Mouse (Mus musculus) macrophage (primary cell): ENCODE measurements around the gene Fer1l4. TPM values are rescaled to one million over a fixed set of nuclear protein-coding genes. Genes with fewer than 3 reads are reported as not detected.

Experiments
- H3K27ac ChIP-seq: fragments of 350-480 bp; formaldehyde crosslinking; 2 replicates; pipeline ENCODE4 v1.9.0; 2021
- H3K36me3 ChIP-seq: fragments of 350-480 bp; formaldehyde crosslinking; 2 replicates; pipeline ENCODE4 v1.9.0; 2021; ENCODE audit errors: inconsistent target
- H3K4me3 ChIP-seq: fragments of 350-480 bp; formaldehyde crosslinking; 2 replicates; pipeline ENCODE4 v1.9.0; 2021; ENCODE audit errors: inconsistent target
- H3K79me2 ChIP-seq: fragments of 350-480 bp; formaldehyde crosslinking; 2 replicates; pipeline ENCODE4 v1.9.0; 2021; ENCODE audit errors: inconsistent target
- WGBS: methylation state at CpG from one replicate; pipeline ENCODE4 v1.1.7; 2026; ENCODE audit warnings: inconsistent platforms; ENCODE audit not compliant: missing documents; 5-methylcytosine and 5-hydroxymethylcytosine counted together
- polyA plus RNA-seq: library from polyadenylated mRNA; stranded (reverse); fragments of 250-400 nt; gene quantifications from 3 replicates; pipeline ENCODE4 v1.2.4, GENCODE M21; 2018; ENCODE audit warnings: inconsistent platforms
- total RNA-seq, 78 experiments: library from RNA; depleted of rRNA; stranded (reverse); fragments of 250-400 nt; gene quantifications; 1 replicate in 9 of 78; 2 replicates in 24 of 78; 3 replicates in 43 of 78; 4 replicates in 2 of 78; pipeline ENCODE4 v1.2.4; 2018; ENCODE audit warnings: inconsistent platforms in 56 of 78

The Fer1l4 gene
- not detected for total RNA-seq (2018; cell fraction: chromatin; rRNA removed)
- not detected for total RNA-seq (2018; cell fraction: cytosol; rRNA removed)
- total RNA-seq (2018; cell fraction: nucleus; rRNA removed), result not detected
- polyA plus RNA-seq, result not detected in 3 replicates

DNA sequence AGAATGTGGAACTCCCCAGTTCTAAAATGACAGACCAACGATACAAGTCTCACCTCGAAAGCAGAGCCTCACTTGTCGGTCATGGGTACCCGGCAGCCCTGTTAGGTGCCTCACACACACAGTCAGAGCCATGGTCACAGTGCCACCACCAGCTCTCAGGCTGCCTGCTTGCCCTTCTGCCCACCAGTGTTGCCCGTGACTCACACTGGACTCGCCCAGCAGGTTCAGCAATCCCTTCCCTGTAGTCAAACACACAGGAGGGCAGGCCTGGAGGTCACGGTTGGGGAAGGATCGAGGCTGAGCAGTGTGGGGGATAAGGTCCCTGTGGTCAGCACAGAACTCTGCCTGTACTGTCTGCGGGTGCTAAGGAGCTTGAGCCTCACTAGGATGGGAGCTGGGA is at the start of gene Fer1l4:
TSS of gene Fer1l4 (minus strand) at position 132 of the 400 bp plus-strand sequence.
- Histone ChIP-seq H3K79me2 (no peaks in the 10 kb centered on the region), H3K4me3 (no peak within 1 kb of the TSS), H3K27ac (no peak within 1 kb of the TSS), H3K36me3 (no peaks in the 10 kb centered on the region)
- WGBS, result over 99% methylated on average over 9 of the region's 9 CpGs

DNA sequence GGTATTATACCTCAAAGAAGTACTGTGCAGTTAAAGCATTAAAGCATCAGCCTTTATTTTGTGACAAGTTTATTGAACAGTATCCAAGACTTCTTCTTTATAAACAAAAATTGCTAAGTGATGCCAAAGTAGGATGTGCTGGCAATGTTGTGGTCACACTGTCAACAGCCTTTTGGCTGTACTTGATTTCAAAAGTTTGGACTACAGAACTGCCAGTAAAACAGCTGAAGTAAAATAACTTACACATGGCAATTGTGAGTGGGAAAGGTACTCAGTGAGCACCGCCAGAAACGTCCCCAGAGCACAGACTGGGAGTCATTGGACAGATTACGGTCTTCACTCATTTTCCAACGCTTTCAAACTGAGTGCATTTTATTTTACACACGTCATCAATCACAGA is 39.2 kb upstream of the Fer1l4 start:
- peaks cover 79% of the 10 kb centered on the region for H3K79me2 ChIP-seq
- no peak overlapping the region for H3K4me3 ChIP-seq
- no peak overlapping the region for H3K27ac ChIP-seq
- peaks cover 28% of the 10 kb centered on the region; the same call in 1 of the 2 replicates for H3K36me3 ChIP-seq
- WGBS, result 88% methylated on average over 5 of the region's 5 CpGs

DNA sequence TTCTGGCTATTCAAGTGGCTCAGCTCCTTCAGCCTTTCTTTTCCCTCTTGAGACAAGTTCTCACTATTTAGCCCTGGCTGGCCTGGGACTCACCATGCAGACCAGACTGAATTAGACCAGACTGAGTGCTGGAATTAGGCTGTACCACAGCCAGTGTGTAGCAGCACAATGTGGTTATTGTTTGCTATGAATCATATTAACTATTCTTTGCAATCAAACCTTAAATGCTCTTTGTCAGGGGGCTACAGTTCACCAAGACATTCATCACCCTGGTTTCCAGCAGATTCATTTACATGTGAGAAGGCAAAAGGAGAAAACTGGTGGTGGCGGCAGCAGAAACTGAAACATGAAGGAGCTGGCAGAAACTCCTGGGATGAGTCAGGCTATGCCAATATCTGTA is 37.1 kb upstream of the Fer1l4 start:
- Histone ChIP-seq H3K4me3 (no peak overlapping the region), H3K36me3 (0 out of 2 replicates have a peak, but pooled peaks cover 12% of the 10 kb centered on the region), H3K27ac (no peak overlapping the region), H3K79me2 (peaks cover 57% of the 10 kb centered on the region)
- 100% methylated on average over 1 of the region's 1 CpGs for WGBS

DNA sequence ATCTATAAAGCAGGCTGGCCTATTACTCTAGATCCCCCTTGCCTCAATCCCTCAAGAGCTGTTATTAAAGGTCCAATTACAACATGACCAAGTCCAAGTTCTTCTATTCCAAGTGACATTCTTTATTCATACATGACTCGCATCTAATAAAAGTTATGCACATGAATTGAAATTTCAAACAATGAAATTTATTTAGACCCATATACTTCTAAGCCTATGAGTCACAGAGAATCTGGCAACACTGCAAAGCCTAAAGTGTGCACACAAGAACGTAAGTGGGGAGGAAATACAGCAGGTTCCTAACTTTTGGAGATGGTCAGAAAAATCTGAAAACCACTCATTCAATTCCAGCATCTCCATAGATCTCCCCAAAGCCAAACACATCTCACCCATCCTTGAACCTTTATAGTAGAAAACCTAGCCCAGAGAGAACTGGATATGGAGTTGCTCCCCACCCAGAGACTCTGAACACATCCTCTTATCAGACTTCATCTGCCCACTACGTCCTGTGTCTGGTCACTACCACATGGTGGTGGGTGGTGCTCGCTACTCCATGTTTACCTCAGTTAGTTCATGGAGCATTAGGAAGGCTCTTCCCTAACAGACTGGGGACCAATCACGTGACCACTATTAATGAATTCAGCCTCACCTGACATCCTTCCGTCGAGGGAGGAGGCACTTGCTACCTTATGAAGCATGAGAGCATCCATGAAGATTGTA is 34.8 kb upstream of the Fer1l4 start:
- Histone ChIP-seq H3K4me3 (no peak overlapping the region), H3K27ac (no peak overlapping the region), H3K79me2 (peaks cover 52% of the 10 kb centered on the region), H3K36me3 (0 out of 2 replicates have a peak, but pooled peaks cover 12% of the 10 kb centered on the region)
- WGBS, result 91% methylated on average over 7 of the region's 7 CpGs

DNA sequence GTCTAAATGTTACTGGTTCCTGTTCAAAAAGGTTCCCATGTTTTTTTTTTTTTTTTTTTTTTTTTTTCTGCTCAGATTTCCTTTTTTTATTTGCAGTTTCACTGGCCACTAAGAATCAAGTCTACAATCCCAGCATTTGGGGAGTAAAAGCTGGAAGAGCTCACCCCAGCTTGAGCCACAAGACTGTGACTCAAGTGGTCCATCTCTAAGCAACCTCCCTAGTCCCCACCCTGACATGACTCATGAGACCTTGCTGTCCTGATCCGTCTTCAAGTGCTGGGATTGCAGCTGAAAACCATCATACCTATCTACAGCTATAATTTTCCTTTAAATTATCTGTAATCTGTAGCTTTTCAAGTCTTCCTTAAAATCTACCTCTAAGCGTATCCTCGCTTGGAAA is 31.8 kb upstream of the Fer1l4 start:
- WGBS, result 94% methylated on average over 3 of the region's 3 CpGs
- Histone ChIP-seq H3K4me3 (no peak overlapping the region), H3K27ac (no peak overlapping the region), H3K36me3 (0 out of 2 replicates have a peak, but pooled peaks cover 3% of the 10 kb centered on the region), H3K79me2 (peaks cover 40% of the 10 kb centered on the region; the same call in 1 of the 2 replicates)

DNA sequence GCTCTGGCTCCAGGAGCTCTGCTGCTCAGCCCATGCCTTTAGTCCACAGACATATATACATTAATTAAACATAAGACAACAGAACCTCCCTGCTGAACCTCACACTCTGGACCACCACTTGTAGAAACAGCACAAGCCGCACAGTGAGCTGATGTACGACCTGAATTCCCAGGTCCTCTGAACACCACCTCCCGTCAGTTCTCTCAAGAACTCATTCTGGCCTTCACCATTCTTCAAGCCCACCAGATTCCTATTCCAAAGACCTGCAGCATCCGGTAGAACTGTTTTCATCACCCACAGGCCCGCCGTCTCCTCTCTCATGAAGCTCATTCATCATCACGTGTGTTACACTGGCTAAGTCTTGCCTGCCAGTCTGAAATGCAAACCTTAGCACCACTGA is 27.6 kb upstream of the Fer1l4 start:
- WGBS, result 91% methylated on average over 7 of the region's 7 CpGs

DNA sequence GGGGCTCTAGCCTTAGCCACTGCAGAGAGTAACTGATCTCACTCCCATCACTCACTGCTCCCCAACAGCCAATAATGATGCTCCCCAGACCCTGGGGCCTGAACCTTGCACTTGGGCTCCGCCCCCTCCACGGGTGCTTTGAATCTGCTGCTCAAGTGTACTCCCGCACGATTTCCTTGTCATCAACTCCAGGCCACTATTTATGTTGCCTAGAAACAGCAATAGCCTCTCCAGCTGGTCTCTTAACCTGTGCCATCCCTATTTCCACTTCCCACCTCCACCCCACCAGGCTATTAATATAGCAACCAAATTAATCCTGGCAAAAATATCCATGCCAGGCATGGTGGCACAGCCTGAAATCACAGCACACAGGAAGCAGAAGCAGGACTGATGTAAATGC is 26.9 kb upstream of the Fer1l4 start:
- 78% methylated on average over 4 of the region's 4 CpGs for WGBS
- H3K4me3 ChIP-seq, result no peak overlapping the region
- no peak overlapping the region for H3K27ac ChIP-seq
- peaks cover 45% of the 10 kb centered on the region for H3K36me3 ChIP-seq
- peaks cover 35% of the 10 kb centered on the region; the same call in 1 of the 2 replicates for H3K79me2 ChIP-seq

More for the DNA sequence above, 27.6 kb upstream of the Fer1l4 start:
- no peak overlapping the region for H3K4me3 ChIP-seq
- peaks cover 39% of the 10 kb centered on the region for H3K36me3 ChIP-seq
- peaks cover 35% of the 10 kb centered on the region; the same call in 1 of the 2 replicates for H3K79me2 ChIP-seq
- H3K27ac ChIP-seq, result no peak overlapping the region

DNA sequence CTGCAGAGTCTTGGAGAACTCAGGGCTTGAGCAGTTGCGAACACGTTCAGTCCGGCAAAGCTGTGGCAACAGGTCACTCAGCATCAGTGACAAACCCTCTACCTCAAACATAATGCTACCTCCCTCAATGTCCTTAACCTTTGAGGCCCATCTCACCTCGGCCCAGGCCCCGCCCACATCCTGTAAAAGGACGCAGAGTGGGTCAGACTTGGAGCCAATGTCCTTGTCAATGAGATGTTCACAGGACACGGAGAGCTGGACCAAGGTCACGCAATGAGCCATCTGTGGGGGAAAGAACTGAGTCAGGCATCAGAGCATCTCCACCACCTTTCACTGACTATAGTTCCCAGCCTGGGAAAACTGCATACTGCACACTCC is 26.4 kb upstream of the Fer1l4 start:
- Histone ChIP-seq H3K79me2 (peaks cover 33% of the 10 kb centered on the region; the same call in 1 of the 2 replicates), H3K36me3 (peaks cover 50% of the 10 kb centered on the region), H3K27ac (no peak overlapping the region), H3K4me3 (no peak overlapping the region)
- 83% methylated on average over 8 of the region's 8 CpGs for WGBS

DNA sequence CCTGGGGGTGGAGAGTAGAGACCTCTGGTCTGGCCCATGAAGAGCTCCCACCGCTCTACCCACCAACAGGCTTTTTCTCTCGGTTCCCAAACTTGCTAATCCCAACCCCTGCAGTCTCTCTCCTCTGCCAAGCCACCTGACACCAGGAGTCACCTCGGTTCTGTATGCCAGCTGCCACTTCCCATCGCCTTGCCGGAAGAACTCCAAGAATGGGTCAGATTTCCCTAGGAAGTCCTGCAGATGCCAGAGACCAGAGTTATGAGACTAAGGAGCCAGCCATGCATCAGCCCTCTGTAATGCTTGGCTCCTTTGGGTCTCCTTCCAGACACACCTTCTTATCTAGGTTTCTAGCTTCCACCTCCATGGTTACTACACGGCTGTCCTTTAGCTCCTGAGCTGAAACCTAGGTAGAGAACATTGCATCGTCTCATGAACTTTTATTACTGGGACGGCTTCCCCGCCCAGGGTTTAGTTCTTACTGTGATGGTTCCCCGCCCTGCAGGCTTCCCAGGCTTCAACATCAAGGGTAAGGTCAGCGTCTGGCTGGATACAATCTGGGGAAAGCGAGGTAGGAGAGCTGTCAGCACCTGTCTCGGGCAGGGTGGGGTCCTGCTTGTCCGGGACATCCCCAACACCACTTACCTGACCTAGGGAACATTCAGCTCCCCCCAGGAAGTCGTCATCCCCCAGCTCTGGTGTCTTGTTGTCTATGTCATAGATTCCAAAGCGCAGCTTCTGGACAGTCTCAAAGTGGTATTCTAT is 25.9 kb upstream of the Fer1l4 start:
- H3K4me3 ChIP-seq, result no peak overlapping the region
- peaks cover 56% of the 10 kb centered on the region for H3K36me3 ChIP-seq
- no peak overlapping the region for H3K27ac ChIP-seq
- 93% methylated on average over 16 of the region's 16 CpGs for WGBS
- H3K79me2 ChIP-seq, result peaks cover 28% of the 10 kb centered on the region; the same call in 1 of the 2 replicates

DNA sequence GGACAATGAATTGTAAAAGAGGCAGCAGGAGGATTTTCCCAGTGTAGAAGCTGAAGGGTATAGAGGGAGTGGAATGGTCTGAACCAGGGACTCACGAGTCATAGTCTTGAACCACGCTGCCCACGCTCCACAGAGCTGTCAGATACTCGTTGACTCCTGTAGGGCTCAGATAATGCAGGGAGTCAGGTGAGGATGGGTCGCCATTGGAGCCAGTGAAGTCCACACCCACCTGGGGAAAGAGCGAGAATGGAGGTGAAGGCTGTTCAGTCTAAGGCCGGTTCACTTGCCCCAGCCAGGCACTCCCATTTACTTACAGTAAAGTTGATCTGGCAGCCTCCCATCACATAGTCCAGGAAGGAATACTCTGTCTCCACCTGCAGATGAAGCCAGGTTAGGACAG is 24.7 kb upstream of the Fer1l4 start:
- Histone ChIP-seq H3K36me3 (peaks cover 67% of the 10 kb centered on the region), H3K4me3 (no peak overlapping the region), H3K27ac (no peak overlapping the region), H3K79me2 (peaks cover 18% of the 10 kb centered on the region; the same call in 1 of the 2 replicates)
- 95% methylated on average over 7 of the region's 7 CpGs for WGBS

DNA sequence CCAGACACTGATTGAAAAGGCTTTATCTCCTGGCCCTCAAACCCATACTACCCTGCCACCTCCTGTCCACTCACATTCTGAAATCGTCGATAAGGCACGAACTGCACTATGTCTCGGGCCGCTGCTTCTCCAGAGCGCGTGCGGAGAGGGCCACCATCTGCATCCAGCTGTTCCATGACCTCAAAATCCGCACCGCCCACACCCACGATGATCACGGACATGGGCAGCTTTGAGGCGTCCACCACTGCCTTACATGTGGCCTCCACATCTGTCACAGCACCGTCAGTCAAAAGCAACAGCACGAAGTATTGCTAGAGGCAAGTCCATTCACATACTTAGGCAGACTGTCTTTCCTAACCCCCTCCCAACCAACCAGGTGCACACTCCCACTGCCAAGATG is 21.0 kb upstream of the Fer1l4 start:
- Histone ChIP-seq H3K79me2 (no peaks in the 10 kb centered on the region), H3K36me3 (peaks cover 65% of the 10 kb centered on the region), H3K27ac (no peak overlapping the region), H3K4me3 (no peak overlapping the region)
- WGBS, result 97% methylated on average over 15 of the region's 15 CpGs

DNA sequence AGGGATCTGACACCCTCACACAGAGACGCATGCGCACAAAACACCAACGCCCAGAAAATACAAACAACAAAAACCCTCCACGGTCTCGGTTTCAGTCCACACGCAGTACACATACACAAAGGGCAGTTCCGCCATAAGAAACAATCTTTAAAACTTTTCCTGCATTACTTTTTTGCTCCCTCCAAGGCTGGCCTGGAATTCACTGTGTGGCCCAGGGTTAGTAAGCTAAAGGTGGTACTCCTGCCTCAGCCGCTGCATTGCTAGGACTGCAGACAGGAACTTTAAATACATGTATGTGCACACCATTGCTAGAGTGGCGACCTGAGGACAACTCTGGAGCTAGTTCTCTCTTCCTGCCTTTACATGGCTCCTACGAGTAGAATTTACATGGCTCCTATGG is 18.5 kb upstream of the Fer1l4 start:
- Histone ChIP-seq H3K27ac (no peak overlapping the region), H3K4me3 (no peak overlapping the region), H3K36me3 (peaks cover 40% of the 10 kb centered on the region), H3K79me2 (no peaks in the 10 kb centered on the region)
- WGBS, result 95% methylated on average over 10 of the region's 10 CpGs

DNA sequence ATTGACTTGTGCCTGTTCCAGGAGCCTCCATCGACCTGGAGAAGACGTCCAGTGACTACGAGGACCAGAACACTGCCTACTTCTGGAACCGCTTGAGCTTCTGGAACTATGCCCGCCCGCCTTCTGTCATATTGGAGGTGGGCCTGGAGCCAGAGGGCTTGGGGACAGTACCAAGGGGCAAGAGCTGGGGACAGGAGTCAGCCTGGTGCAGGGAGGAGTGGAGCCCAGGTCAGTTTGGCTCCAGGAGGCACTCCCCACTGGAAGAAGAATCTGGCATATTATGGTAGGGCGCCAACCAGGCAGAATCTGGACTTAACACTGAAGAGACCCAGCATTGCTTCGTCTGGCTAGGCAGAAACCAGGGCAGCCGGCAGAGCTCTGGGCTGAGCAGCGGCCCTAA is 15.2 kb upstream of the Fer1l4 start:
- Histone ChIP-seq H3K27ac (no peak overlapping the region), H3K36me3 (peaks cover 8% of the 10 kb centered on the region; the same call in 1 of the 2 replicates), H3K79me2 (no peaks in the 10 kb centered on the region), H3K4me3 (no peak overlapping the region)
- 97% methylated on average over 10 of the region's 10 CpGs for WGBS

DNA sequence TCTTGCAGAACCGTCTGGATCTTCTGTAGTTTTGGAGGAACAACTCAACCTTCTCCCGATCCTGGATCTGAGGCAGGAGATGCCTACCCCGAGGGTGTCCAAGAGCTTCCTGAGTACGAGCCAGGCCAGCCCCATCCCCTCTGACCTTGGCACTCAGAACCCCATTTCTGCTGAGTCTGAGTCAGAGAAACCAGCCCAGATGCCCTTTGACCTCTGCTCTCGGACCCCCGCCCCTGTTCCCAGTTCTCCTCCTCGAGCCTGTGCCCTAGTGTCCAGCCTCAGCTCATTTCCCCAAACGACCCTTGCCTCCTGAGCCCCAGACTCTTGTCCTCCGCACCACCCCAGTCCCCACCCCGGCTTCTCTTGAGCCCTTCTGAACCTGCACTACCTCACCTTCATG is 13.4 kb upstream of the Fer1l4 start:
- Histone ChIP-seq H3K79me2 (no peaks in the 10 kb centered on the region), H3K27ac (no peak overlapping the region), H3K4me3 (no peak overlapping the region; the same call in 1 of the 2 replicates), H3K36me3 (no peaks in the 10 kb centered on the region)
- 68% methylated on average over 10 of the region's 10 CpGs for WGBS
